Mouse (Mus musculus): ENCODE data around the gene Stac3.

- no peak for TF ChIP-seq CTCF (IDR thresholded peaks at IDR 0.05; ENCODE audit: insufficient read depth, low read length)
- no peak for TF ChIP-seq POLR2A (IDR thresholded peaks at IDR 0.05; ENCODE audit: borderline replicate concordance, extremely low read depth, low read depth, low read length)
Observed at GRCm38 (mm10) chr10:127496156-127496555, 5.3 kb upstream of the Stac3 start.

Measured in lung, adult 2 months (tissue).